Mouse (Mus musculus): ENCODE data around the gene Pan3. TPM values are rescaled to one million over a fixed set of nuclear protein-coding genes. Genes with fewer than 3 reads are reported as not detected.

Pan3 gene
- total RNA-seq, 2 experiments from 2014 or later: 156 to 404 TPM

Other genes with a start within 250 kb of the Pan3 start
- gene Gsx1, start 241.5 kb upstream of the Pan3 start, total RNA-seq (2015): not detected in 2 replicates
- gene Gsx1, start 241.5 kb upstream of the Pan3 start, total RNA-seq (2017): not detected in 2 replicates
- gene Pdx1, start 160.2 kb upstream of the Pan3 start, total RNA-seq (2015): not detected in 2 replicates
- gene Pdx1, start 160.2 kb upstream of the Pan3 start, total RNA-seq (2017): not detected in 2 replicates
- not detected in 2 replicates for gene Cdx2, start 122.9 kb upstream of the Pan3 start, total RNA-seq (2015)
- gene Cdx2, start 122.9 kb upstream of the Pan3 start, total RNA-seq (2017): not detected in 2 replicates
- not detected in 2 replicates for gene Urad, start 107.7 kb upstream of the Pan3 start, total RNA-seq (2015)
- not detected in 2 replicates for gene Urad, start 107.7 kb upstream of the Pan3 start, total RNA-seq (2017)
- 8.9 and 14.2 TPM in 2 replicates for gene Flt3, start 29.7 kb upstream of the Pan3 start, total RNA-seq (2015)
- gene Flt3, start 29.7 kb upstream of the Pan3 start, total RNA-seq (2017): 18.3 and 22.9 TPM in 2 replicates

Measured in megakaryocyte progenitor cell, adult 5-6 weeks (primary cell).